Mouse (Mus musculus): ENCODE measurements at regions not wholly inside any gene's neighbourhood (a gene's known extent, or its start where the extent isn't known, plus 50 kb on each side); places are given as distances from the start of the nearest gene placed in this dataset.

DNA sequence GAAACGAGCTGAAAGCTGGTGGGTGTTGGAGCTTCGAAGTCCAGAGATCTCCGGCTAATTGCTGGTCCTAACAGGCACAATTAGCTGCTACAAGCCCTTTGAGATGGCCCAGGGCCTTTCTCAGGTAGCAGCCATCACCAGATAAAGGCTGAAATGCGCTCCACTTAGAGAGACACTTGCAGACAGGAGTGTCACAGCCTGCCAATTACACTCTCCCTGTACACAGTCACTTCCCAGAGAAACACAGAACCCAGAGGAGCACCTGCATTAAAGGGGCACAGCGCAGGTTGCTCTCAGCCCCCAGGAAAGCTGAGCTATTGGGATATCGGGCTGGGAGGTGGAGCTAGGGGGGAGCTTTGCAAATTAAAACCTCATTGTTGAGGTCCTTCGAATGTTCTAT, 380.2 kb downstream of the Tshz3 start:
- no peak for DNase-seq (ENCODE audit: low spot score in 2 of 2)

DNA sequence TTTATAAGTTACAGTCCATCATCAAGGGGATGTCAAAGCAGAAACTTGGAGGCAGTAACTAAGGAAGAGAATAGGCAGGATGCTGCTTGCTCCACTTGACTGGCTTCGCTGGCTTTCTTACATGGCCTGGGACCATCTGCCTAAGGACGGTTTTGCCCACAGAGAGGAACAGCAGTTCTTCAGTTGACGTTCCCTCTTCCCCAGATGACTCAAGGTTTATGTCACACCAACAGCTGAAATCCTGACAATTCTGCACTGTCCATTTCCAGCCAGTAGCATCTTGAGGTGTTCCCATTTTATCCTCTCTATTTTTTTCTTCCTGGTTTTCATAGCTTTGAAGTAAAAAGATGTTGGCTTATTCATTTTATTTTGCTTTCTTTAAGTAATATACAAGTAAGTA, 391.8 kb downstream of the Tshz3 start:
- DNase-seq (ENCODE audit: low spot score in 2 of 2), result no peak

- DNase-seq (ENCODE audit: low spot score in 2 of 2), result no peak
Observed at GRCm38 (mm10) chr7:37092572-37092971, 394.7 kb downstream of the Tshz3 start.

- no peak for DNase-seq (ENCODE audit: low spot score in 2 of 2)
Observed at GRCm38 (mm10) chr7:37093721-37094120, 395.8 kb downstream of the Tshz3 start.

- no peak for DNase-seq (ENCODE audit: low spot score in 2 of 2)
Observed at GRCm38 (mm10) chr7:37095839-37096238, 397.9 kb downstream of the Tshz3 start.

- no peak for DNase-seq (ENCODE audit: low spot score in 2 of 2)
Observed at GRCm38 (mm10) chr7:37096291-37096690, 398.4 kb downstream of the Tshz3 start.

GRCm38 (mm10) chr7:37098950-37099349, 401.0 kb downstream of the Tshz3 start:
- DNase-seq (ENCODE audit: low spot score in 2 of 2), result no peak

GRCm38 (mm10) chr7:37104671-37105070, 406.8 kb downstream of the Tshz3 start:
- no peak for DNase-seq (ENCODE audit: low spot score in 2 of 2)

- DNase-seq (ENCODE audit: low spot score in 2 of 2), result no peak
Observed at GRCm38 (mm10) chr7:37111071-37111470, 413.2 kb downstream of the Tshz3 start.

DNA sequence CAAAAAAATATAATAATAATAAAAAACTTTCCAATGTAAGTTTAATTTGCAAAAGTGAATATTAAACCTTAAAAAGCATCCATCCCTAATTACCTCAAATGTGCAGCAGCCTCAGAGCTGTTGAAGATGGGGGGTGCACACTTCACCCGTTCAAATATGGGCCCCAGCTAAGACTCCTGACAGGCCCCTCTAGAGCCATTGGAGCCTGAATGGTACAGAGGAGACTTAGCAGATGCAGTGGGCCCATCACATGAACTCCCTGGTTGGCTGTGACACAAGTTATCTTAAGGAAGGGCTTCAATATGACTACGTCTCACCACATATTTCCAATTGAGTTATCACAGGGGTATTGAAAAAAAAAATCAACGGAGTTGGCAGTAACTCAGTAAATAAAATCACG, 422.9 kb downstream of the Tshz3 start:
- no peak for DNase-seq (ENCODE audit: low spot score in 2 of 2)

DNA sequence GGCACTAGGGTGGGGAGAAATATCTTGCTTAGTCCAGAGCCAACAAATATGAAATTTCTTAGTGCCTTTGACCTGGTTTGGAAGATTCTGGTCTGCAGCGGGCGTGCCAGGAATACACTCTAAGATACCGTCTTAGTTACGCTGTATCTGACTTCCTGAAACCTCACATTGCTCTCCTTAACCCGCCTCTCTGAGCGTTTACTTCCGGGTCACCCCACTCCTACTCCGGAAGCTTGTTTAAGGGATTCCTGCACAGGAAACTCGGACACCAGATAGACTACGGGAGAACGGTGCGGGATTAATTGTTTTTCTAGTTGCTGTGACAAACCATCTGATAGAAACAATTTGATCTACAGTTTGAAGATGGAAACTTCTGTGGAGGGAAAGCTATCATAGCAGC, 442.3 kb downstream of the Tshz3 start:
- DNase-seq (ENCODE audit: low spot score in 2 of 2), result no peak

- no peak for DNase-seq (ENCODE audit: low spot score in 2 of 2)
Observed at GRCm38 (mm10) chr7:37142780-37143179, 444.9 kb downstream of the Tshz3 start.

DNA sequence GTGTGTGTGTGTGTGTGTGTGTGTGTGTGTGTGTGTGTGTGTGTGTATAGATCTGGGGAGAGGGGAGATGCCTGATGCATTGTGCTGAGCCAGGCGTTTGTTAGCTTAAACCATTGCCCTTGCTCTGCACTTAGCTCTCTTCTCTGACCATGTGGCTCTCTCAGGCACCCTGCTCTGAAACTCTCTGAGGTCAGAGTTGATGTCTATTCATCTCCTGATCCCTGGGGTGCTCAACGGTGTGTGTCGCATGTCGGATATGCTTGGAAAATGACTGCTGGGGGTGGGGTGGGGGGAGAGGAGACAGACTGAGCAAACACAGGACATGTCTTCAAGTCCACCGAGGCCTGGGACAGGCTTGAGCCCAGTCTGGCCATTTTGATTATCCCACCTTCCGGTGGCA, 446.4 kb downstream of the Tshz3 start:
- DNase-seq (ENCODE audit: low spot score in 2 of 2), result no peak

DNA sequence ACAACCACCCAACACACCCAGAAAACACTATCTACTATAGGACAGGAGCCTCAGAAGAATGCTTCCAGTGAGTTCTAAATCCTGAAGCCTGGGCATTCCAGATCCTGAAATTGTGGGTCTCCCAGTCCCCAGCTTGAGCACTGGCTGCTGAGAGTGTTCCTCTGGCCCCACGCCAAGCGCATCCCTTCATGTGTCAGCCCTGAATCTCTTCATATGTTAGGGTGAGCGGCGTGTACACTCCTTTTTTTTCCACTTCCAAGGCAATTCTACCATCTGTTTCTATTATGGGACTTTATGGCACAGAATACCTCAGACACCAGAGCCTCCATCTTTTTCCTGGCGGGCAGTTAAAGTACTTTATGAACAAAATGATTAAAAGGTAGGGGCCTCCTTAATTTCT, 451.8 kb downstream of the Tshz3 start:
- DNase-seq (ENCODE audit: low spot score in 2 of 2), result no peak

- no peak for DNase-seq (ENCODE audit: low spot score in 2 of 2)
Observed at GRCm38 (mm10) chr7:37159801-37160200, 461.9 kb downstream of the Tshz3 start.

- DNase-seq (ENCODE audit: low spot score in 2 of 2), result no peak
Observed at GRCm38 (mm10) chr7:37168883-37169282, 471.0 kb downstream of the Tshz3 start.

GRCm38 (mm10) chr7:37175746-37176145, 477.8 kb downstream of the Tshz3 start:
- DNase-seq (ENCODE audit: low spot score in 2 of 2), result no peak

GRCm38 (mm10) chr7:37178256-37178655, 480.3 kb downstream of the Tshz3 start:
- DNase-seq (ENCODE audit: low spot score in 2 of 2), result no peak

- no peak for DNase-seq (ENCODE audit: low spot score in 2 of 2)
Observed at GRCm38 (mm10) chr7:37179907-37180306, 482.0 kb downstream of the Tshz3 start.

DNA sequence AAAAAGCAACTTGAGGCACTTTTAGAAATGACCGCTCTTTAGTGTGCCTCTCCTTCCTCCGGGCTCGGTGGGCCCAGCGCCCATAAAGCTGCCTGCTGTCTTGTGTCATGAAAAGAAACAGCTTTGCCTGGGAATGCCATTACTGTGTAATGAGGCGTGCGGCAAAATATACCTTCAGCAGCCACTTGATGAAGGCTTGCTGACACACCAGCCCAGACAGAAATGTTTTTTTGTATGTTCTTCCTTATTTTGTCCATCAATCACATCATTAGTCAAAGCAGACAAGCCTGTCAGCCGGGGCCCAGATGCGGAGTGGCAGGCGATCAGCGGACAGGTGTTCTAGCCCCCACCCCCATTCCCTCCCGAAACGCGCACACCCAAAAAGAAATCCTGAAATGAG, 482.5 kb downstream of the Tshz3 start:
- no peak for DNase-seq (ENCODE audit: low spot score in 2 of 2)

- DNase-seq (ENCODE audit: low spot score in 2 of 2), result no peak
Observed at GRCm38 (mm10) chr7:37181109-37181508, 483.2 kb downstream of the Tshz3 start.

DNA sequence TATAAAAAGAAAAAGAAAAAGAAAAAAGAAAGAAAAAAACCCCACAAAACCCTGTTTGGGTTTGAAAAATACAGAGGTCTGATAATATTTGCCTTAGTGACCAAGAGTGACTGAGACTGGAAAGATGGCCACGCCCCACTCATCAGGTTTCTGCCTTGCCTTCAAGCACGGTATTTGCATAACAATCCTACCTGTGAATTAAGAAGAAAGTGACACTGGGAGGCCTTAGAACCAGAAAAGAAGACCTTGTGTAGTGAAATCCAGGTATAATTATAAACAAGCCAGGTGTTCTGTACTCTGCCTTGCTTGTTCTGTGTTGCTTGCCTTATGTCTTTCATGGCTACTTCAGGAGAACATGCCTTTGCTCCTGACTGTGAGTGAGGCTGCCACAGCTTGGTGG, 494.6 kb downstream of the Tshz3 start:
- DNase-seq (ENCODE audit: low spot score in 2 of 2), result no peak

GRCm38 (mm10) chr7:37204800-37205199, 506.9 kb downstream of the Tshz3 start:
- no peak for DNase-seq (ENCODE audit: low spot score in 2 of 2)

GRCm38 (mm10) chr7:37208305-37208704, 510.4 kb downstream of the Tshz3 start:
- no peak for DNase-seq (ENCODE audit: low spot score in 2 of 2)
